Mouse (Mus musculus) megakaryocyte, adult 5-6 weeks (primary cell): Measurements from ENCODE around the gene Hes5. TPM values are rescaled to one million over a fixed set of nuclear protein-coding genes. Genes with fewer than 3 reads are reported as not detected.

Source experiments
- ATAC-seq: 2 replicates; pipeline ENCODE4 v1.8.0; 2016; ENCODE audit warnings: mild to moderate bottlenecking, inconsistent platforms; ENCODE audit not compliant: poor library complexity, severe bottlenecking
- total RNA-seq, 2 experiments: library from RNA; stranded (forward) in 1 of 2; stranded (reverse) in 1 of 2; fragments of 153-499, 151-499 nt in 1 of 2; fragments of 221-1000, 200-1000 nt in 1 of 2; gene quantifications; 2 replicates each; pipeline versions ENCODE4 v1.2.3 to v1.2.4; 2015 to 2017

The Hes5 gene
- total RNA-seq (2015), result 0.25 and 0.27 TPM in 2 replicates
- not detected in 2 replicates for total RNA-seq (2017)

DNA sequence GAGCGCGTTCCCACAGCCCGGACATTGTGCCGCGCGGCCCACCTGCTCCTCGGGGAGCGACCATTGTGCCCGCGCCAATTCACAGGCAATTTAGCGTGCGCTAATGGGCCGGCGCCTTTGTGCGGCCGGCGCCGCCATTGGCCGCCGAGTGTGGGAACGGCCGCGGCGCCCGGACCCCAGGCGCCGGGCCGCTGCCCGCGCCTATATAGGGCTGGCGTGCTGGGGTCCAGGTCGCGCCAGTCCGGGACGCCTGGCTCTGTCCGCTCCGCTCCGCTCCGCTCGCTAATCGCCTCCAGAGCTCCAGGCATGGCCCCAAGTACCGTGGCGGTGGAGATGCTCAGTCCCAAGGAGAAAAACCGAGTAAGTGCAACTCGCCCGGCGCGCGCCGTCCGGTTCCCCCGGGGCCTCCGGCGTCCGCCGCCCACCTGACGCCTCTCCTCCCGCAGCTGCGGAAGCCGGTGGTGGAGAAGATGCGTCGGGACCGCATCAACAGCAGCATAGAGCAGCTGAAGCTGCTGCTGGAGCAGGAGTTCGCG lies at the start of gene Hes5:
TSS of gene Hes5 (plus strand) at position 234 of the 536 bp plus-strand sequence.
- no peak for ATAC-seq

DNA sequence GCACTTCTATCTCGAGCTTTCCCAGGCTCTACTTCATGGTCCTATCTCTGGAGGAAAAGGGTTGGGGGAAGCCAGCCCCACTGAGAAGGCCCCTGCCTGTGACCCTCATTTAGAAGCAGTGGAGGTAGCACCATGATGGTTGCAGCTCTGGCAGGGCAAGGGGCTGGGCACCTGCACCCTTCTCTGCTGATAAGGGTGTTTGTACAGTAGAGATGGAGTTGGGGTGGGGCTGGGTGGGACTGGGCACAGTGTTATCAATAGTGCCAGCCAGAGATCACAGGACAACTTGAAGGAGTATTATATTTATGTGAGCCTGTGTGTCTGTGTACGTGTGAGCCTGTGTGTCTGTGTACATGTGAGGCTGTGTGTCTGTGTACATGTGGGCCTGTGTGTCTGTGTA lies 49.1 kb upstream of the Hes5 start:
- peak; percentile 5; the same call in 1 of the 2 replicates for ATAC-seq

DNA sequence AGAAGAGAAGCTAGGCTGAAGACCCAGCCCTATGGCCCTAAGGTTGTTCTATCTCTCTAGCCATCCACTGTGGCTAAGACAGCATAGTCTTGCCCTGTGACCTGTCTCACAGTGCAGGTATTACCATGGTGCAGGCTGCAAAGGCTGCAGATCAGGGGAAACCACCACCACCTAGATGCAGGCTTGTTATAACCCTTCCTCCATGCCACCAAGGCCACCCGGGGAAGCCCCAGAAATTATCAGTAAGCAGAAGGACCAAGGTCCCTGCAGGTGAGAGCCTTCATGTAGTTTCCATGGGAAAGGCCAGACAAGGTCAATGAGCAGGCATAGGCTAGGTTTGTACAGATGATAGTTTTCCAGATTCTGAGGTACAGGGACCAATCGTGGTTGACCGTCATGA lies 46.9 kb upstream of the Hes5 start:
- no peak for ATAC-seq

DNA sequence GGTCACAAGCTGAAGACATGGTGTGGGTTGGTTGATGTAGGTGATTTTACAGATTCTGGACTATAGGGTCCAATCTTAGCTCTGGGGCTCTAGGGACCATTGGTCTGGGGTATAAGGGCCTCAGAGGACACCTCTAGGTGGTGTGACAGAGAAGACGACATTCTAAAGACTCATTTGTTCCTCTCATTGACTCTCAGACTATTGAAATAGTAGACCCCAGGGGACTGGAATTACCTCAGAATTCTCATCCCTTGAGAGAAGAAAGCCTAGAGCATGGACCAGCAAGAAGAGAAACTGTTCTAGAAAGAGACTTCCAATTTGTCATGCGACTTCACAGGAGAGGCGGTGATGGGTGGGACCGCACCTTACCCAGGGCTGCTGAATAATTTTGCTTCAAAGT lies 46.5 kb upstream of the Hes5 start:
- ATAC-seq, result no peak

DNA sequence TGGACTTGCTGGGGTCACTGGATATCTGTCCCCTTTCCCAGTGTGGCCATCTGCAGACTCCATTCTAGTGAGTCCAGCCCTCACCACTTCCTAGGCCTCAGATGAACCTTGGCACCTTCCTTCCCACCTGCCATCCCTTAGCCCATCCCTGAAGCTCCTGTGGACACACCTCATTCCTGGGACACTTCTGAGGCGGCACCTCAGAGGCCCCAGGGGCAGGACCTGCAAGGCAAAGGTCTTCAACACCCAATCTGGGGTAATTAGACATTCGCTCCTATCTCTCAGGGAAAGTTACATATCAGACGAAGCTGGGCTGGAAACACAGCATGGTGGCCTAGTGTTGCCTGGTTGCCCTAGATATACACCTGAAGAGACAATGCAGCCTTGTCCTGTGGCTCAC lies 46.0 kb upstream of the Hes5 start:
- ATAC-seq, result no peak

DNA sequence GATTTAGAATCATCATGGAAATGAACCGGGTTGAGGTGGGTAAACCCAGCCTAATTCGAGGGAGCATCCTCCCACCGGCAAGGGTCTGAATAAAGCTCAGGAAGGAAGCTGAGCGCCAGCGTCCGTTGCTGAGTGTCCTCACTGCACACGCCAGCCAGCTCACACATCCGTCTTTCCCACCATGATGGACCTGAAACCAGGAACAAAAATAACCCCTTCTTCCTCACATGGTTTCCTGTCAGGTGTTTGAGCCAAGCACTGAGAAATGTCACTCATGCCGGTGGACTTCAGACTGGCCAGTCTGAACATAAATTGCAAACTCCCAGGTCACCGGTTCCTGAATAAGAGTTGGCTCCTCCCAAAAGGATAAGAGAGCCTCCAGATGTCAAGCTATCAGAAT lies 45.4 kb upstream of the Hes5 start:
- ATAC-seq, result peak; percentile 25

DNA sequence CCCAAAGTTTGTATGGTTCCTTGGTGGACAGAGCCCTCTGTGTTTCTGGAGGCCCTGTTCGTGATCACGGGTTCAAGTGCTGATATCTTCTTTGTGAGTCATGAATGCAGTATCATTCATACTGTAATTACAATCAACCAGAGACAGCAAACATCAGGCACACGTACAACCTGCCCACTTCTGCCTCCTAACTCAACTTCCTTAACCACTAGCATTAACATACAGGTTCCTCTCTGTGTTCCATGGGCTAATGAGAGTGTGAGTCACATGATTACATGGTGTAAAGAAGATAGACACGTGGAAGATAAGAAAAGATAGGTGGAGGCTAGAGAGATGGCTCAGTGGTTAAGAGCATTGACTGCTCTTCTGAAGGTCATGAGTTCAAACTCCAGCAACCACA lies 44.1 kb upstream of the Hes5 start:
- peak; percentile 53 for ATAC-seq

DNA sequence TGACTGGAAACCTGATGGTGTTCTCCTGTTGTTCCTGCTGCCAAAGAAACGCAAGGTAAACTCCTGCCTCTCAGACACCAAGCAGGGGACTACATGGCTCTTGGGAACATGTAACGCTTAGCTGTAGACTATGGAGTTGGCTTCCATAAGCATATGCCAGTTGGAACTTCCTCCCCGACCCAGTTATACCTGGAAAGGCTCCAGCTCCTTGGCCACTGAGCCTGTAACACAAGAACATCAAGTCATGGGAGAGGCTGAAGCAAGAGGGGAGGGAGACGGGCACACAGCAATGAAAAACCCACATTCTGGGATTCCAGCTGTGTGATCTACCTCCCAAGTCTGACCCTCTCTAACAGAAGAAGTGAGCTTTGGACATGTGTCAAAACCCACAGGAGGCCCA lies 38.4 kb upstream of the Hes5 start:
- ATAC-seq, result no peak

DNA sequence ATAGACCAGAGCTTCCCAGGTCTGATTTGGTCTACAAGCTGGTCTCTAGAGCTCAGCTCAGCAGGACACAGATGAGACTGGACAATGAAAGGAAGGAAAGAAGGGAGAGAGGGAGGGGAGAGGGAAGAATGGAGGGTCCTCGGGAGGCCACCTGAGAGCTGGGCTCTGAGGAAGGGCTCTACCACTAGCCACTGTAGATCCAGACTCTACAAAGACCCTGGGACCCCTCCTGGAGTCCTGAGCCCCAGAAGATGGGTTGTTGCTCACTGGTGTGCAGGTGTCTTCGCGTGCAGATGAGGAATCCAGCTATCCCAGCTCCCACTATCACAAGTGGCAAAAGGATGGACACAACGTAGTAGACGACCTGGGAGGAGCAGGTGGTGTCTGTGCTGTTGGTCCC lies 37.8 kb upstream of the Hes5 start:
- no peak for ATAC-seq

DNA sequence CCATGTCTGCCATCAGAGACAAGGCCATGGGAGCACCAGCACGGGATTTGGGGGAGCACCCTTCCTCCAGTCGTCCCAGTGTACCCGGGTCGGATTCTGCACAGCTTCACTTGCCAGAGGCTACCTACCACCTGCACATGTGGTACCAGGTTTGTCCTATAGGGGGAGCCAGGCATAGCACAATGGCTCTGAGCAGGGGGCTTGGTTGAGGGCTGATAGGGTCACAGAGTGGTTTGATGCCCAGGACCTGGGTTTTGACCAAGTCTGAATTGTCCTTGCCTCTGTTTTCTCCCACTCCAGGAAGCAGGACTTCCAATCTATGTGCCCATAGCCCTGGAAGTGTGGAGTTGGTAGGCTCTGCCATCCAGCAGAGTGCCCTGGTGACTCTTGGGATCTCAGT lies 35.3 kb upstream of the Hes5 start:
- ATAC-seq, result no peak

DNA sequence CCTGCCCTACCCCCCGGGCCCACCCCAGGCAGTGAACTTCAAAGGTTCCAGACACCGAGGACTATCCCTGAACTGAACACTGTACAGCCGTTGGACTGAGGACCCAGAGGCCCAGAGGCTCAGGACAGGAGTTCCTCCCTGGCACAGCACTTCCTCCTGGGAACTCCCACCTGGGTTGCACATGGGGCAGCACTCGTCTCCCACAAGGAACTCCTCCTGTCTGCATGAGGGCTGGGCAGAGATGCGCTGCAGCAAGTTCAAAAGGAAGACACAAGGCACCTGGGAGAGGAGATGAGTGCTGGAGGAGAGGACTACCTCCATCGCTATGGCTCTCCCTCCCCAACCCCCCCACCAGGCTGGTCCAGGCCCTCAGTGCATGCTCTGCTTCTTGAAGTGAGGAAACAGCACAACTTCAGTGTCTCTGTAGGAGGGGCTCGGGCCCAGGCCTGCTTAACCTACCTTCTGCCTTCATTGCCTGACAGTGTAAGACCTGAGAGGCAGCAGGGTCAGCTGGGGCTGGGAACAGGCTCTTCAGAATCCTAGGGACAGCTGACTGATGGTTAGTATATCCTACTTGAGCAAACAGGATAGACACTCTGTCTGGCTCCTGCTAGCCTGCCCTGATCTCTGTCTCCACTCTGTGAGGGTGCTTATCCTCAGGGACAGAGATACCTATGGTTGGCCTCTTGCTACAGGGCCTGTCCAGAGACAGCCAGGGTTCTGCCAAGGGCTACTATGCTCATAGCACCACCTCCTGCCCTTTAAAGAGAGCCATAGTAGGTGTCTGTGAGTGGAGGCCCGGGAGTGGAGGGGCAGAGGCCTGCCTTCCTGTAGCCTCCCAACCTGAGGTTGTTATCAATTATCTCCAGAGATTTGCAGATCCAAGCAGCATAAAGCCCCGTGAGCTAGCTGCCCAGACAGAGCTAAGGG lies 33.5 kb upstream of the Hes5 start:
- 0 out of 2 replicates have a peak, but pooled peaks have one; percentile 9 for ATAC-seq

DNA sequence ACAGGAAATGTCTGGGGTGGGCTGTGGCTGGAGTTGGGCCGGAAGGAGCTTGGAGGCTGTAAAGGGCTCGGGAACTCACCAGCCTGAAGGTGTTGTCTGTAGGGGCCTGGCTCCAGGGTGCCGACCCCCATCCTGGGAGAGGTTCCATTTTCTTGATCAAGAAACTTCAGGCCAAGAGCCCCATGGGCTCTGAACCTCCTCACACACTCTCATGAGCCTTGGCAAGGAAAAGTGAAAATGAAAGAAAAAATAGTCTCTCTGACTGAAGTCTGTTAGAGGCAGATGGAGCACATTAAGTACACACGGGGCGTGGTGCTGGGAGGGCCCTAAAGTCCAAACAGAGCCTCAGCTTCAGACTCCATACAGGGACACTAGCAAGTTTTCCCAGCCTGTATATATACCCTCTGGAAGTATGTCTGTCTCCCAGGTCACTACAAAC lies 32.8 kb upstream of the Hes5 start:
- peak; percentile 36 for ATAC-seq

DNA sequence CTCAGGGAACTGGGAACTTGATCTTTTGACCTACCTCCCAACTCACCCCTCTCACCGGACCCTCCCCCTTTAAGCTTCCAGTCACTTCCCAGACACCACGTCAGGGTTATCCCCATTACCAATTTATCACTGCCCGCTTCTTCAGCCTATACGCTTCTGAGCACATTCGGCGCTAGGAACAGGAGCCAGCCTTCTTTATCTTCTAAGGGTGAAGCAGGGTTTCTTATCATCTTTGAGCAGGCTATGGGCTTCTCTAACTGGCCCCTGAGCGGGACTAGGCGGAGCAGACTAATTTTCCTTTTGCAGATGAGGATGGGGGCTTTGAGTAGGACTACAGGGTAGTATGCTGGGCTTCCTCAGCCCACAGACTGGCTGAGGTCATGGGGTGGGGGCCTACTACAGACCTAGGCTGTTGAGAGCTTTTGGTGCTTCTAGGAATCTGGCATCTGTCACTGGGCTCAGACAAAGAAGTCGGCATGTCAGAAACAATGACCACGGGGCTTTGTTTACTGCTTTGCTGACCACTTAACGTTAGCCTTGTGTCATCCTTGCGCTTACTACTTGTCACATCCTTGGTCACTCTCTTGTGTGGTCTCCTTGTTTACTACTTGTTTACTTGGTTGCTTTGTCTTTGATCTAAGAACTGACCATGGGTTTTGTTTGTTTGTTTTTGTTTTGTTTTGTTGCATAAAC lies 32.2 kb upstream of the Hes5 start, which contains the start of gene Tnfrsf14:
TSS of gene Tnfrsf14 (minus strand) at position 169 of the 693 bp plus-strand sequence.
- peak; percentile 4; the same call in 1 of the 2 replicates for ATAC-seq

DNA sequence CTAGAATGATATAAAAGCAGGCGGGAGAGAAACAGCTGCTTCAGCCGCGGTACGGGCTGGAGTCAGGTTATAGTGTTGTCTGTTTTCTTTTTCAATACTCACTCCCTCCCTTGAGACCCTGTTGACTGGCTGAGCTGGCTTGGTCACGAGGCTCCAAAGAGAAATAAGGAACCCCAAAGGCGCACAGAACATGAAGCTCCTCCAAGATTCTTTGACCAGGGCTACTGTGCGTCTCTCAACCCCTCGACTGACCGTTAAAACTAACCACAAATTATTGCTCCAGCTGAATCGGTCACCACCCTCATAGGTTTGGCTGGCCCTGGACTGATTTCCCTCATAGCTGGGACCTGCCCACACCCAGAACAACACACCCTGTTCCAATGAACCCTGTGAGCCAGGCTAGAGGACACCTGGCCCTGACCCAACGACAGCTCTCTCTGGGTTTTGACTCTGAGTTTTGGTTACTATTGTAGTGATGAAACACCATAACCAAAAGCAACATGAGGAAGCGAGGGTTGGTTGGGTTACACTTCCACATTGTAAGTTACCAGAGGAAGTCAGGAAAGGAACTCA lies 31.5 kb upstream of the Hes5 start:
- ATAC-seq, result peak; percentile 75

DNA sequence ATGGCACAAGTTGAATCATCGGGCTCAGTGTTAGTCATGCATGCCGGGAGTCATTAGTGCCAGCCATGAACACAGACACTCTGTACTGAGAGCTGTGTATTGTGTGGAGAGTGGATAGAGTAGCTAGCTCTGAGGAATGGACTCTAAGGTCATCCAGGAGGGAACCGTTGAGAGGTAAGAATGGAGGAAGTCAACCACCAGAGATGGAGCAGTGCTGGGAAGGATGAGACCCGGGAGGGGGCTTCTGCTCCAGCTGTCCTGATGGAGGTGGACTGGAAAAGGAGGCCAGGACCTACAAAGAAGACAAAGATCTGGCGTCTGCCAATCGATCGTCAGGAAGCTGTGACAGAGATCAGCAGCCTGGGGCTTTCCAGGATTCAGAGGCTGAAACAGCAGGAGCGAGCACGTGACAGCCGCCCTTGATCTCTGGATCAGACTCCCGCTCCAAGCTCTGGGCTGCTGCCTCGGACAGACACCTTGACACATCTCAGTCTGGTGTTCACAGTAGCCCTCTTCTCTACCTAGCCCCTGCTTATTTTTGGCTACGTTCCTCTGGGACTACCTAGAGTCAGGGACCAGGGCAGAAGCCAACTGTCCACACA lies 27.3 kb upstream of the Hes5 start:
- no peak for ATAC-seq

DNA sequence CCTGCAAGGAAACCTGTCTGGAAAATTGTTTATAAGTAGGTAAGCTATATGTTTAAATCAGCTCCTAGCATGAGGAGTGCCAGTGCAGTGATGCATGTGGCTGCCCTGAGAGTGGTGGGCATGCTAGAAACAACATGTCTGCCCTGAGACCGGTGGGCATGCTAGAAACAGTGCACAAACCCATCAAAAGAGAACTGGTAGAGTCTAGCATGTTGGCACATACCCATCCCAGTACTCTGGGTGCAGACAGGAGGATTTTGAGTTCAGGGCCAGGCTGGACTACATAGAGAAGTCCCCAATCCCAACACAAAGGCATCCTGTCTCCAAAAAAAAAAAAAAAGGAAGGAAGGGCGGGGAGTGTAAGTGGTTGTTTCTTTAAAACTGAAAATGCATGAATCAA lies 25.9 kb upstream of the Hes5 start:
- ATAC-seq, result peak; percentile 41

DNA sequence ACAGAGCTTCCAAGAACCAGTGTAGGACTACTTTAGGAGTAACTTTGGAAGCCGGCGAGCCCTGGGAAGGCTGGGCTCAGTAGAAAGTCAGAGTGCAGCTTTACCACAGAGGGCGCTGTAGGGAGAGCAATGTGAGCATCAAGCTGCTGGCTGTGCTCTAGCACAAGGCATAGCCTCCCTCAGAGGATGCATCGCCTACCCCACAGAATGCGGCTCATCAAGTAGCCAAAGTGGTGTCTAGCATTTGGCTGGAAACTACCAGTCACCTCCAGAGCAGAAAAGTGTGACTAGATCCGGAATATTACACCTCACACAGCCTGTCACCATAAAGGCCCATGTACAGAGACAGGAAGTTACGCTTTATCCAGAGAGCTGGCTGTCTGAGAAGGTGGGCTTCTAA lies 24.9 kb upstream of the Hes5 start:
- ATAC-seq, result no peak

DNA sequence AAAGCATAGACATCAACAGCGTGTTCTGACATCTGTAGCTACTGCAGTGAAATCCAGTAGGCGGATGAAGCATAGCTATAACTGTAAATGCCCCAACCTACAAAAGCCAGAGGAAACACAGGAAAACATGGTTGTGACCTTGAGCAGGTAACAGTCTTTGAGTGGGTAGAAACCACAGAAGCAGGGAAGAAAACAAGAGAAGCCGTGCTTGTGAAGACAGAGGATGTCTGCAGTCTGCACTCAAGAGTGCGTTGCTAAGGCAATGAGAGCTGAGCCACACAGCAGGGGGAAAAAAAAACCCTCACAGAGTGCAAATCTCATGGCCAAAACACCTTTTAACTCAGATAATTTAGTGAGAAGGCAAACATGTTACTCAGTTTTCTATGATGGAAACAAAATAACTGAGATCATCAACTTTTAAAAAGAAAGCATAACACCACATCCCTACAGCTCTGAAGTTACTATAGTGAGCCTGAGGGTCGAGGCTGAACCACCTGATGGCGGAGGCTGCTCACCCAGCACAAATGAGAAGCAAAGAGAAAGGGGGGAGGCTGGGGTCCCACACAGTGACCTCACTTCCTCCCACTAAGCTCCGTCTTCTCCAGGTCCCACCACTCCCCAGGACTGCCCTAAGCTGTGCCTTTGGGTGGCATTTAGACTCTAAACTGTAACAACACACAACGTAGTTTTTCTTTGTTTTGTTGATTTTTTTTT lies 24.0 kb upstream of the Hes5 start:
- ATAC-seq, result 0 out of 2 replicates have a peak, but pooled peaks have one; percentile 9

DNA sequence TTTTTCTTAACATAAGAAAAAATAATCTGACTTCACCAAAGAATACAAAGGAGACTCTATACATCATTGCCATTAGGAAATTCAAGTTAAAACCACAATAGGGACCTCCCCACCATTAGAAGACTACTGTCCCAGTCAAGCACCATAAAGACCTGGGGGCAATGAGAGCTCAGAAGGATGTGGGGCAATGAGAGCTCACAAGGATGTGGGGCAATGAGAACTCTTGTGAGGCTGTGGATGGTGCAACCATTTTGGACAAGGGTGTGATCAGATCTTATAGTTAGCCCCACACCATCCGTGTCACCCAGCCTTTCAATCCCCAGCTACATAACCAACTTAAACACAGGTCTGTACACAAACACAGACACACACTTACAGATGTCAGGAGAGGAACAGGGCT lies 23.0 kb upstream of the Hes5 start:
- peak; percentile 76 for ATAC-seq

DNA sequence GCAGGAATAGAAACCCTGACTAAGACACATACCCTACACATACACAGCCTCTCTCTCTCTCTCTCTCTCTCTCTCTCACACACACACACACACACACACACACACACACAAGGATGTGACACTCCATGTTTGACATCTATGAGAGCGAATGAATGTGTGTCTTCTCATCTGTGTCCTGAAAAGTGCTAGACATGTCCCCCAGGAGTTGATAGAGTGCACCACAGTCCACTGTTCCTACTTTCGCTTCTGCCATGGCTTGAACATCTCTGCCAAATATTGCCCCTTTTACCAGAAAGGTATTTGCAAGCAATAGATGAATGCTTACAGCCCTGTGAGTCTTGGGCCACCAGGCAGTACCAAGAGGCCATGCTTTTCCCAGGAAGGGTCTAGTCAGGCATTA lies 20.6 kb upstream of the Hes5 start:
- no peak for ATAC-seq
